Mouse (Mus musculus) monocyte, adult 2 months (primary cell): ENCODE results near the gene Shank2.

Source experiments
- DNase-seq, 2 experiments: peaks; one replicate each; pipeline ENCODE4 v3.0.0; 2022; ENCODE audit warnings: low spot score in 2 of 2, low read depth in 1 of 2

The Shank2 gene

DNA sequence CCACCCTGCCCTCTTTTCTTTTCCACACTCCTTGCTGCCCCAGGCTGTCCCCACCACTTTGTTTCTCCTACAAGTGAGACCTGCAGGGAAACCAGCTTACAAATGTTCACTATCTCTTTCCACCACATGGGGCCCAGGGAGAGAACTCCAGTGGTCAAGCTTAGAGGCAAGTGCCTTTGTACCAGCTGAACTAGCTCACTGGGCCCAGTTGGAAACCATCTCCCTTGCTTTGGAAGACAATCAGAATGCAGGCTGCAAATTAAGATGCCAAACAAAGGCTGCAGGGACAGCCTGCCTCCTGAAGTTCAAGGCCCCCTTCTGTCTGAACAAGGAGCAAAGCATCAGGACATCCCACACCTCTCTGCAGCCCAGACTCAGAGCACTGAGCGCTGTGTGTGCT lies 206.9 kb downstream of the Shank2 start:
- no peak for DNase-seq

DNA sequence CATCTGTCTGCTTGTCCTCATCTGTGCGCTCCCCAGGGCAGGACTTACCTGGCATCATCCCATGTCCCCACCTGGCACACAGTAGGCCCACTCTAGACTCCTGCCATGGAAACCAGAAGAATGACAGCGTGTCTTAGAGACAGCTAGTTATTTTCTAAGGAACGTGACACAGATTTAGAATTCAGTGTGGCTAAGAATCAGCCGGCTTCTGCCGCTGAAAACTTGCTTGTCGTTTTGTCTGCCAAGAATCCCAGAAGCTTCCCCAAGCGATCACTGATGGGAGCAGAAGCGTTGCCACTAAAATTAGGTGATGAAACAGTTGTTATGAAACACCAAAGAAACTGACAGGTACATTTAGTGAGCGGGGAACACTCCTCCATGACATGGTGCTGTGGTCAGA lies 208.8 kb downstream of the Shank2 start:
- no peak for DNase-seq

DNA sequence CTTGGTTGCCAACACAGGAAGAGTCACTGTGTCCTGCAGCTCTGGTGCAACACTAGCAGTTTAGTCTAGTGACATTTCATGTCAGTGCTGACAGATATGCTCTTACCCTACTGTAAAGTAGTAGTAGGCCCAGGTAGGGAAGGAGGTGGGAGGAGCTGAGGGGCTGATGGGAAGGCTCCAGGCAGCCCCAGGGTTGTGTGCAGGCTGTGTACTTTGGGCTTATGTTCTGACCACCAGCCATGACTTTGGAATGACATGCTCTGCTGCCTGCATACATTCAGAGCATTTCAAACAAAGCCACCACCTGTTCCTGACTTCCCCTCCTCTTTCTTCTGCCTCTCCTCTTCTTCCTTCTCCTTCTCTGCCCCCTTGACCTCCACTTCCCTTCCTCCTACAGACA lies 211.0 kb downstream of the Shank2 start:
- no peak for DNase-seq

DNA sequence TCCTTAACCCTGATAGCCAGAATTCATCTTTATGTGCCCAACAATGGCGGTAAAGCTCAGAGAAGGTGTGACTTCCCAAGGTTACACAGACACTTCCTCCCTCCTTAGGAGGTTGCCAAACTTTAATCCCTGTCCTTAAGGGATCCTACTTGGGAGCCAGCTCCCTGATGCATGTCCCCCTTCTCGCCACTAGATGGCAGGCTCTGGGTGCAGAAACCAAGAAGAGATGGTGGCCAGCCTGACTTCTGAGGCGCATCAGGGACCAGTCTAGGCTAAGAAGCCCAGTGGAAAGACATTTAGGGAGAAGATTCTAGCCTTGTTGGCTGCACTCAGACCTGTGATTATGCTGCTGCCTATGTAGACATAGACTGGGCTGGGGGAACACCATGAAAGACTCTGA lies 215.5 kb downstream of the Shank2 start:
- no peak for DNase-seq

DNA sequence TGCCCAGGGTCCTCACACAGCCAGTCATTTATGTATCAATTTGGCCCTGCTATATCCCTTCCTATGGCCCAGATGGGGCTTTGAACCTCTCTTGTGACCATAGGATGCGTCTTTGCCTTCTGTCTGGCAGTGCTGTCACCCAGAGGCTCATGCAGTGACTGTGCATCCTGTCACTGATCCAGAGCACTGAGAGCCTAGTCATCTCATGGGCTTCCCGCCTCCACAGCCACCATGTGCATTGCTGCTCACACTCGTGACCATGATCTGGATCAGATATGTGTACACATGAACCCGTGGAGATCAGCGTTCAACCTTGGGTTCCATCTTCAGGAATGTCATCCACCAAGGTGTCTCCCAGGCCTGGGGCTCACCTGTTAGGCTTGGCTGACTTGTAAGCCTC lies 227.0 kb downstream of the Shank2 start:
- DNase-seq = no peak

DNA sequence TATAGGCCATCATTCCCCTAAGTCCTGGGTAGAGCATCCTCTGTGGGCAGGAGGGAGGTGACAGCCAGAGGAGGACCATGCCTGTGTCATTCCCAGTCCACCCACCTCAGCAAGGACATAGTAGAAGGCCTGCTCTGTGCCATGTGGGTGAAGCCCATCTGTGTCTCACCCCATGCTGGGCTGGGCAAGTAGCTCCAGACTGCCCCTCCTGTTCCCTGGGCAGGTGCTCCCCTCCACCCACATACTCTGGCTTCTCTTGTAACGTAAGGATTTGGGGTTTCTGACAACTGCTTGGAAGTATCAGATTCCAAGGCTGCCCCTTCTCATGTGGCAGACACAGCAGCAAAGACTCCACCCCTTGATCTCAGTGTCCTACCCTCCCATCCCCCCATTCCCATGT lies 227.7 kb downstream of the Shank2 start:
- no peak for DNase-seq

DNA sequence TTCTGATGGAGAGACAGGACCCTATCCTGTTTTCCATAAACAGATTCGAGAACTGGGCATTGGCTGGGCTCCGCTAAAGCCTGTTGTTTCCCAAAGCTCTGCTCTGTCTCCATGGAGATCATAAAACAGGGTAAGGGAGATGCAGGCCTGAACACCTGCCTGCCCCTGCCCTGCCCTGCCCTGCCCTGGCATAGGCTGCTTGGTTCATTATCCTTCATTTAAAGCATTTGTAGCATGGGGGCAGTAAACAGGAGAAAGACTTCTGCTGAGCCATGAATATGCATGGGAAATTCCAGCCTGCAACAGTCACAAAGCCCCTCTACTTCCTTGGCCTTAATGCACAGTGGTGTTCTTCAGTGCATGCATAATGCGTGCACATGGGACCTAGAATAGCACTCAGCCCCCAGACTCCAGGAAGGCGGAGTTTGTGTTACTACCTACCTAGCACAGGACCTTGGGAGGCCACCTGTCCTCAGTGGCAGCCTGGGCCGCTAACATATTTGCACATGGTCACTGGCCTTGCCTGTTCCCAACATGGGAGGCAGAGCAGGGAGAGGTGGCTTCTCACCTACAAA lies 230.5 kb downstream of the Shank2 start:
- DNase-seq = no peak

DNA sequence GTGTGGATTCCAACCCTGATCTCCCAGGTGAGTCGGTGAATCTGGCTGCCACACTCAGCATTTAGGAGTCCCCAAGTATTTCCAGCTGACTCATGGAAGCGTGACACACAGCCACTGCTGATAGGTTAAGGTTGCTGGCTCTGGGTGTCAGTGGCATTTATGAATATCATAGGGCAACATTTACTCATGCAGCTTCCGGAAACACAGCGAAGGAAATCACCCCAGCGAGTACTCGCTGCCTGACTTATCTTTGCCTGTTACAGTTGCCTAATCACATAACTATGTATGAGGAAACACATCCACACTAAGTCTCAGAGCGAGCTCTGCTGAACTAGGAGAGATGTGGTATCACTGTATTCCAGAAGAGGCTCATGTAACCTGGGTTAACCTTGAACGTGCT lies 231.8 kb downstream of the Shank2 start:
- no peak for DNase-seq

DNA sequence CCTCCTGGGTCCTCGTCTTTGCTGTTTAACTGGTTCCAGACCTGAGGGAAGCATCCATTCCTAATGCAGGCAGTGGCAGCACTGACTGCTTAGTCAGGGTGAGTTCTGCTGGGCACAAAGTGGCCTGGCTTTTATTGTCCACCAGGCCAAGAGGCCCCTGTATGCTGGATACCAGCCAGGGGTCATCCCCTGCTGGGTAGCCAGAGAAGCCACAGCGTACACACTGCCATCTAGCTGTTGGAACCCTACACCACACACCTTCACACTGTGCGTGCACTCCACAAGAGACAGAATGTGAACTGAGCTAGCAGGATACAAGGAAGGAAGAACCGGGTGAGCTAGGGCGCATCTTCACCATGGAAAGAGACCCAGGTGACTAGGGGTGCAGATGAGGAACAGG lies 233.1 kb downstream of the Shank2 start:
- no peak for DNase-seq

DNA sequence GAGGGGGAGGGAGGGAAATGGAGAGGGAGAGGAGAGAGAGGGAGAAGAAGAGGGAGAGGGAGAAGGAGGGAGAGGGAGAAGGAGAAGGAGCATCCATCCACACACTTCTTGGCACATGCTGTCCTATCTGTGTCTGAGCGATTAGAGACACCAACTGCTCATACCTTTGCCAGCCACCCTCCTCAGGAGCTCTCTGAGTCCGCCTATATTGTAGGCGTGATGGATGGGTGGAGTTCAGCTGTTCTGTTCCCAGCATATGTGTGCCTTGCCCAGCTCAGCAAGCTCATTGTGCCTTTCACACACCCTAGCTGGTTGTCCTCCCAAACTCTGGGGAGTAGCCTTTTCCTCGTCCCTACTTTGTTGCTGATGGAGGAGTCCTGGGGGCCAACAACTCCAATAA lies 233.8 kb downstream of the Shank2 start:
- no peak for DNase-seq

DNA sequence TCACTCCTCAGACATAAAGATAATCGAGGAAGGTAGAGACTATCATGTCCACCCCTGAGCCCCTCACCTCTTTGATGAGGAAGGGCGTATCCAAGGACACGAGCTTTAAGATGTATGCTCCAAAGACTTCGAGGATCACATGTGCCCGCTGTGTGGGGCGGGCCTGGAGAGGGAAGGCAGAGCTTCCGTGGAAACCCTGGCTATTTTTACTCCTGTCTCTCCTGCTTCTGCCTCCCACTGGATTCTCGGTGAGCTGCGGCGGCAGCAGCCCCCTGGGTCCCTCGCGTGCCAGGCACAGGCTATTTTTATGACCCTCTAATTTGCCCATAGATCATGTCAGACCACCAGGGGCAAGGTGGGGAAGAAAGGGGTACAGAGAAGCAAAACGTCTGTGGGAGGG lies 235.1 kb downstream of the Shank2 start:
- no peak for DNase-seq

DNA sequence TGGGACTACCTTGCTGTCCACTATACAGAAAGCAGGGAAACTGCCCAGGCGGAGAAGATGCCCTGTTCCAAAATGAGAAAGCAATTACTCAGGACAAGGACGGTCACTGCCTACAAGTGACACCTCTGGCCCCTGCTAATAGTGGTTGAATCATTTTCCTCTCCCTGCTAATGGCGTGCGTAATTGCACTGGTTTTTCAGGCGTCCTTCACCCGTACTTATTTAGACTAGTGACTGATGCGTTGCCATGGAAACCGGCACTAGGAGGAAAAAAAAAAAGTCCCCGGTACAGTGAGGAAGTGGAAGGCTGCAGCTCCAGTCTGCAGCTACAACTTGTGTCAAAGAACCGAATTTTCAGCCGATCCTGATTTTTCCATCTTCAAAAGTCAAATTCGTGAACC lies 236.7 kb downstream of the Shank2 start:
- DNase-seq = no peak

DNA sequence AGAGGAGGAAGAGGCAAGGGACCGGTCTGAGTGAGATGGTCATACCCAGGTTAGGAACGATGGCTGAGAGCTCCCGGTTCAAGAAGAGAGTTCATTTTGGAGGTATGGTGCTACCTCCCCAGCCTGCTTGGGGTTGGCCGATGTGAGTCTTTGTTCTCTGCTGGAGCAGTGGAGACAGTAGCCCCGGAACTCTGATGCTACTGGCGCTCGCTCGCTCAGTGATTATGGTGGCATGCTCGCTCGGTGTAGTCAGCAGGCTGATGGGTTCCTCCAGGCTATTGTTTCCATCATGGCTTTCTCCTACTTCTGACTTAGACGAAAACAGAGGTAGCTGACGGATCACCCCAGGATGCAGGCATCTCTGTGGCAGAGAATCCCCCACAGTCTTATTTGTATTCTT lies 237.3 kb downstream of the Shank2 start:
- no peak for DNase-seq

DNA sequence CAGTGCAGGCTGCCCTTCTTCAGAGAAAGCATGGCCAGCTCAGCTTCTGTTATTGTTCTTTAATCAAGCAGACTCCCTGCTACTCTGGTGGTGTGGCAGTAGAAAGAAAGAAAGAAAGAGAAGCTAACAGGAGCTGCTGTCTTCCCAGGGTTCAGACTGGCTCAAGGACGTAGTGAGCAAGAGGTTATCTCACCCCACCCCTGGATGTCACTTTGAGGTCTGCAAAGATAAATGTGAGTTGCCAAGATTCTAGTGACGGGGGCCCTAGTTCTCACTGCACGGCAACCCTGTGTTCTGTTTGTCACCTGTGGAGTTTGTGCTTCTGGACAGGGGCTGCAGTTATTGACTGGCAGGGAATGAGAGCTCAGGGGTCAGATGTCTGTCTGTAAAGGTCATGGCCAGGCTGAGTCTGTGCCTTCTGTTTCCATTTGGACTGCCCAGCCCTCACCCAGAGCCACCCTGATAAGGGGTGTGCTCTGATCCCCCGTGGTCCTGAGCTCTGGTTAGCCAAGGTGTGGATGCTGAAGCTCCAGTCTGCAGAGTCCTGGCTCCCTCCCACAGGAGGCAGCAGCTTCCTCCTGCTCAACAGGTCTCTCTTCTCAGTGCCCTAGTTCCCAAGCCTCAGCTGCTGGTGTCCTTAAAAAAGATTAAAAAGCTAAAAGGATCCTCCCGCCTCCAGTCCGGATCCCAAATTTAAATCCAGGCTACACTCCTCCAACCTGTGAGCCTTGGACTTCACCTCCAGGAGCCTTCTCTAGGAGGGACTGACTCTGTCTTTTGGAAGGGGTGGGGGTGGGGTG lies 238.0 kb downstream of the Shank2 start:
- no peak for DNase-seq

DNA sequence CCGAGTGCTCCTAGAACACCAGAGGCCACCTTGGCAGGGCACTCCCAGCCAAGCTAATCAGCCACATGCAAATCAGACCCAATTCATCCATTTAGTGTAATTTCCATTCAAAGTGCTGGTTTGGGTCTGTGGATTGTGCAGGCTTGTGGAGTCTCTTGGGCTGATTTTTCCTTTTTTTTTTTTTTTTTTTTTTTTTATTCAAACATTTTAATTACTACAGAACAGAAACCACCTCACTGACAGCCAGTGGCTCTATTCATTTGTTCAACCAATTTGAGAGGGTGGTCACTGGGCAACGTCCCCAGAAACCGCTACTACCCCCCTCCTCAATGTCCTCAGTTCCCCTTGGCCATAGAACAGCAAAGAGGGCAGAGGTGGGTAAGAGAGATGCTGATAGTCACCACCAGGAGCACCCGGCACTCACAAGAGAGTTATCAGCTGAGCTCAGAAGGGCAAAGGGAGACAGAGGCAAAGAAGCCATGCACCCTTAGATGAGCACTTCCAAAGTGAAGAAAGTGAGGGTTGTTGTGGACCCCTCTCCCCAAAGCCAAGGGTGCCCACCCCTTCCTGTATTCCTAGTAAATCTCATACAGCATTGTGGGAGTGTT lies 239.1 kb downstream of the Shank2 start:
- DNase-seq = no peak

DNA sequence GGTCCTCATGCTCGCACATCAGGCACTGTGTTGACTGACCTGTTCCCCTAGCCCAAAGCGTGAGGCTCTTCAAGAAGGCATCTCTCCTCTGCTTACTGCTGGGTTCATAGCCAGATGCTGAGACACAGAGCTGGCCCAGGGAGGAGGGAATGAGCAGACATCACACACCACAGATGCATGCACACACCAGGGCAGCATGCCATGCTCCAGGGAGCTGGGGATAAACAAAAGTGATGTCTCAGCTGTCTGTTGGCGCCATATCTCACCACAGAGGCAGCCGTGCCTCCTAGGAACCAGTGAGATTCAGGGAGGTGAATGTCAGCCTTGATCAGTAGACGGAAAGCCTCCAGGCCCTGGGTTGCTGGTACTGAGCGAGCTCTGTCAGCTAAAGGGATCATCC lies 242.5 kb downstream of the Shank2 start:
- no peak for DNase-seq

DNA sequence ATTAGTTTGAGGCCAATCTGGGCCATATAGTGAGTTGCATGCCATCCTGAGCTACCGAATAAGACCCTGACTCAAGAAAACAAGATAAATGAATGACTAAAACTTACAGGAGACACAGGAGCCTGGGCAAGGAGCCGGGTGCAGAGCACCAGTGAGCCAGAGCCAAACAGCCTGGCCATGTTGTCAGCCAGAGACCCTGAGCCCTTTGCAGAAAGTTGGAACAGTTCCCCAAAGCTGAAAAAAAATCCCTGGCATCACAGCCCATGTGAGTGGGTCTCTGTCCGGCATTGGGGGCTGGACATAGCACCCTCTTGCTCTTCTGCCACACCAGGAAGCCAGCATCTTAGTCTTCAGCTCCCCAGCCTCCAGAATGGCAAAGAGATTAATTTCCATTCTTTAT lies 244.5 kb downstream of the Shank2 start:
- DNase-seq = no peak

DNA sequence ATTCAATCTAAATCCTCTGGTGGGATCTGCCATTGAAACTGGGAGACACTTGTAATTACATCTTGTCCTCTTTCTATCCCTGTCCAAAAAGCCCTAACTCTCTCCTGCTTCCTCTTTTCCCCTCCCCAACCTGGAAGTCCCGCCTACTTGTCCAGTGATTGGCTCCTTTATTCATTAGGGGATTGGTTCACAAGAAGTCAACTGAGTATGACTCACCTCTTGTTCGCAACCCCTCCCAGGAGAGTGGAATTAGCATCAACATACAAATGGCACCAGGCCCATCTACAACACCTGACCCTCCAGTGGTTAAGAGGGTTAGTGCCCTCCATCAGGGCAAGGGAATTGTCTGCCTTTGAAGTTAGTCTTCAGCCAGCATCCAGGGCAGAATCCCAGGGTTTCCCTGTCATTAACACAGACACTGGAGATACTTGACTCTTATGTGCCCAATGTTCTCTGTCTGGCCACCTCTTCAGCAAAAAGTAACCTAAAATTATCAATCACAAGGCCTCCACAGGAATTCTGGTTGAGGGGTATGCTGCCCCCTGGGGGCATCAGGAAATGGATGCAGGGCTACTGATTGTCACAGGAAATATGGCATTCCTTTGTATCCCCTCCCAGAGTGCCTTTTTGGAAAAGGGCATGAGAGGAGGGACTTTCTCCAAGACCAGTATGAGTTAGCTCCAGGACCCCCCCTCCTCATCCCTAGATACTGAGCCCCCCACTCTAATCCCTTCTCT lies 247.1 kb downstream of the Shank2 start:
- DNase-seq = no peak

DNA sequence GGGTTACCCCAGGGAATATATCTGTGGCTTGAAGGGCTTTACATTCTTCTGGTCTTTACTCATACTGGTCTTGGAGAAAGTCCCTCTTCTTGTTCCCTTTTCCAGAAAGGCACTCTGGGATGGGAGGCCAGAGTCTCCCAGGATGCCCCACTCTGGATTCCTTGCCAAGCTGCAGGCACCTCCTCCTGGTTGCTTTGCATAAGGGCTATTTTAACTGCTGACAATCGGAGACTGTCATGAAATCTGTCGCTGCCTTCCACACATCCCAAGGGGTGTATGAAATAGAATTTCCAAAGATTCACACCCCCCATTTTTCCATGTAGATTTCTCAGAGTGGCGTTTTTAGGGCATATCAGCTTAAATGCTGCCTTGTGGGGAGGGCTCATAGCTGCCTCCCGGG lies 249.1 kb downstream of the Shank2 start:
- no peak for DNase-seq

DNA sequence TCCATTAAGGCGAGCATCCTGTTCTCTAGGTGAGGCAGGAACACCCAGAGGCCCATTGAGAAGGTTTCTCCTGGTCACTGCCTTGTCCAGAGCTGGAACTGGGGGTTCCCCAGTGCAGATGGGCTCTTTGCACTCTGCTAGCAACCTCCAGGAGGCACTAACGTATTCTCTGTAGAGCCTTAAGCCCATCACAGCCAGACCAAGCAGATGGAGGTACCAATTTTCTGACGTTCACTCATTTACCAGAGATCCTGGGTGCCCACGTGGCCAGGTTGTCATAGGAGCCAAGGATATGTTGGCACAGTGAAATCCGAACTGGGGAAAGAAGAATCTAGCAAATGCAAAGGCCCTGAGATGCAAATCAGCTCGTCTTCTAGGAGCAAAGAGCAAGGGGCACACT lies 249.5 kb downstream of the Shank2 start:
- DNase-seq = no peak

DNA sequence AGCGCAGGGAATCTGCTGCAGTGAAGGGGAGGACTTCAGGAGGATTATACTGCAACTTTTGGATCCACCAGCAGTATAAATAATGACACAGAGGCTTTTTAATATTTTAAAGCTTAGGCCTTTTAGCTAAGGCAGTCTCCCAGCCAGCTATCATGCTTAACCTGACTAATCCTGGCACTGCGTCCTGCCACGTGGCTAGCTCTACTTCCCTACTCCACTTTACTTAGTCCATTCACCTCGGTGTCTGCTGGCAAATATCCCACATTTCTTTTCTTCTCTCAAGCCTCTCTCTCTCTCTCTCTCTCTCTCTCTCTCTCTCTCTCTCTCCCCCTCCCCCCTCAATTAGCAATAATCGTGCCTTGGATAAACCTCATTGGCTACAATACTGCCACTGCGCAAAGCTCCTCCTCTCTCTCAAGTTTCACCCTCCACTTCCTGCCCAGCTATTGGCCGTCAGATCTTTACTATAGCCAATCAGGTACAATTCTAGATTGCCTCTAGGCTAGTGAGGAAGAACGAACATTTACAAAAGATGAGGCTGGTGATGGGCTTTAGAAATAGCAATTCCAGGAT lies 253.0 kb downstream of the Shank2 start:
- no peak for DNase-seq

DNA sequence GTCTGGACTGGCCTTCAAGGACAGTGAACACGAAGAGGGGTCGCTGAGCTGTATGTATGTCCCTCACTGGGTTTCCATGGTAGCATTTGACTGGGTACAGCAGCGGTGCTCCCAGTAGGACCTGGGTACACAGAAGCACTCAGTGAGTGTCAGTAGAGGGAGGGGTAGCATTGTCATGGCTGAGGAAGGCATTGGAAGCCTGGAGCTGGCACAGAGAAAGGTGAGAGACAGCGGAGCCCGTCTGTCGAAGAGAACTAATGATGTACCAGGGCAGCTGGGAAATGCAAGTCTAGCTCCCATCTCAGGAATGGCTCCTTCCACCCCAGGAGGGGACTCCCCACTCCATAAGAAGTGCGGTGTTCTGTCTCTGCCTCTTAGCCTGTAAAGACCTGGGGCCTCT lies 256.1 kb downstream of the Shank2 start:
- no peak for DNase-seq
